Comparison of ENCODE assay signal across 9 mouse cellular contexts in genomic region chr8:83441656-83442242, GRCm38 (mm10). TPM values are rescaled to one million over a fixed set of nuclear protein-coding genes. Genes with fewer than 3 reads are reported as not detected.
DNase-seq lines count a peak whose midpoint lies in the region; ATAC-seq lines count a peak whose summit lies in the region.
"Had no signal": no experiment of that assay in that cellular context is flagged by ENCODE, and none has a peak within 500 bp of the region (broad histone marks: within the 10 kb centered on the region; RNA-seq: fewer than 3 reads in every experiment).

No protein-coding gene starts in this region.

- H3K36me3 ChIP-seq in hindbrain, embryonic 14.5 days (replicated peaks; ENCODE audit: control insufficient read depth, insufficient read depth) = peaks cover 17% of the 10 kb centered on the region
- H3K36me3 ChIP-seq in midbrain, embryonic 15.5 days (replicated peaks) = peaks cover 4% of the 10 kb centered on the region; the same call in 1 of the 2 replicates

- WGBS in hindbrain, embryonic 14.5 days = under 1% methylated on average over 29 of the region's 29 CpGs
- whole genome bisulfite sequencing in midbrain, embryonic 15.5 days = 1% methylated on average over 29 of the region's 29 CpGs

- no peak for DNase-seq in cerebellum, adult 11 months
- DNase-seq in right cerebral cortex, adult 2 months (ENCODE audit: low spot score in 2 of 2) = peak; percentile 29 to 53
- no peak for DNase-seq in right cerebral cortex, postnatal 25 days
- peak; percentile 48 for DNase-seq in hindbrain, embryonic 14.5 days (ENCODE audit: low spot score)
- no peak for DNase-seq in adrenal gland, adult 18-20 months (ENCODE audit: low spot score in 2 of 2)
- DNase-seq in T-cell, adult 2 months (ENCODE audit: low spot score) = no peak

- H3K9me3 ChIP-seq in hindbrain, embryonic 14.5 days (ENCODE audit: control insufficient read depth, low read length) = no peaks in the 10 kb centered on the region
- H3K9me3 ChIP-seq in midbrain, embryonic 15.5 days = no peaks in the 10 kb centered on the region

- H3K4me1 ChIP-seq in hindbrain, embryonic 14.5 days (replicated peaks; ENCODE audit: control insufficient read depth, insufficient read depth, low read length) = peaks cover 21% of the 10 kb centered on the region
- peaks cover 25% of the 10 kb centered on the region for H3K4me1 ChIP-seq in midbrain, embryonic 15.5 days

- H3K4me2 ChIP-seq in hindbrain, embryonic 14.5 days (replicated peaks) = peak overlapping the region; percentile 80
- peak overlapping the region; percentile 63 for H3K4me2 ChIP-seq in midbrain, embryonic 15.5 days

- peak overlapping the region; percentile 94 for H3K9ac ChIP-seq in hindbrain, embryonic 14.5 days
- peak overlapping the region; percentile 75 for H3K9ac ChIP-seq in midbrain, embryonic 15.5 days

- H3K4me3 ChIP-seq in hindbrain, embryonic 14.5 days (replicated peaks; ENCODE audit: low read length) = peak overlapping the region; percentile 85
- peak overlapping the region; percentile 71 for H3K4me3 ChIP-seq in midbrain, embryonic 15.5 days

- no peaks in the 10 kb centered on the region for H3K27me3 ChIP-seq in hindbrain, embryonic 14.5 days (ENCODE audit: control insufficient read depth, insufficient read depth, low read length)
- H3K27me3 ChIP-seq in midbrain, embryonic 15.5 days (replicated peaks) = no peaks in the 10 kb centered on the region

- peak overlapping the region; percentile 88 for H3K27ac ChIP-seq in hindbrain, embryonic 14.5 days
- H3K27ac ChIP-seq in midbrain, embryonic 15.5 days = peak overlapping the region; percentile 90

- peak; percentile 36 for ATAC-seq in cerebellum, adult (ENCODE audit: insufficient number of reproducible peaks, low FRiP score, low TSS enrichment)
- no peak for ATAC-seq in hindbrain, embryonic 14.5 days (ENCODE audit: low FRiP score)
- no peak for ATAC-seq in midbrain, embryonic 15.5 days (replicated peaks)

RNA-seq across cellular contexts. Expression of gene Scoc, which starts 16.4 kb away (rescaled TPM):
- polyA plus RNA-seq in hindbrain, embryonic 14.5 days (2014; fragmentation: Nextera tagmentation; extraction: Ambion mirVana) = 290 and 317 TPM in 2 replicates
- 260 and 268 TPM in 2 replicates for polyA plus RNA-seq in midbrain, embryonic 15.5 days (2015; fragmentation: Nextera tagmentation; extraction: Ambion mirVana)
- total RNA-seq in adrenal gland, adult 18-20 months (2021) = 10 to 100 TPM; 80.2 to 90.2 TPM

RNA-seq across cellular contexts. Expression of gene Clgn, which starts 52.1 kb away (rescaled TPM):
- 13.2 and 16.6 TPM in 2 replicates for polyA plus RNA-seq in hindbrain, embryonic 14.5 days (2014; fragmentation: Nextera tagmentation; extraction: Ambion mirVana)
- polyA plus RNA-seq in midbrain, embryonic 15.5 days (2015; fragmentation: Nextera tagmentation; extraction: Ambion mirVana) = 10.0 and 10.4 TPM in 2 replicates
- total RNA-seq in adrenal gland, adult 18-20 months (2021) = not detected
- total RNA-seq: heart, adult 18-20 months had no signal

Comparison
In these comparisons a context has a peak if more than half of its experiments do, and no peak if none do; other contexts are left out.
1. DNase-seq: peak in right cerebral cortex, adult 2 months (2 of 2) and hindbrain, embryonic 14.5 days (single experiment); none in cerebellum, adult 11 months (single experiment), right cerebral cortex, postnatal 25 days (single experiment), adrenal gland, adult 18-20 months (0 of 2) and T-cell, adult 2 months (single experiment).